Mouse (Mus musculus): ENCODE measurements around the gene Gse1. TPM values are rescaled to one million over a fixed set of nuclear protein-coding genes. Genes with fewer than 3 reads are reported as not detected.

The Gse1 gene
- polyA plus RNA-seq, 1 experiment from 2014 or later = 14.3 TPM

DNA sequence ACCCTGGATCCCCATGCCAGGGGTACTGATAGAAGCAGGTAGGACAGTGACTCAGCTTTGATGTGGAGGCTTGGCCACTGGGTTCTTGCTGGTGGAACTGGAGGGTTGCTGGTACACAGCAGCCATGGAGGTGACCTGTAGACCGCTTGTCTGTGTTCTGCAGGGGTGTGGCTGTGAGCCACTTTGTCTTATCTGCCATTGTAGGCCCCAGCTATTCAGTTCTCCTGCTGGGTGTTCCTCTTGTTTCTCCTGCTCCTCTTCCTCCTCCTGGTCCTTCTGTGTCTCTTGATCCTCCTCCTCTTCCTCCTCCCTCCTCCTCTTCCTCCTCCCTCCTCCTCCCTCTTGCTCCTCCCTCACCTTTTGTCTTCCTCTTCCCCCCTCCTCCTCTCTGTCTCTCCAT lies 296.9 kb downstream of the Gse1 start:
- no peaks in the 10 kb centered on the region for H3K27me3 ChIP-seq (ENCODE audit: insufficient read depth, low read length)
- H3K4me2 ChIP-seq = no peak overlapping the region
- no peak overlapping the region for H3K27ac ChIP-seq (ENCODE audit: low read depth)
- H3K9me3 ChIP-seq (ENCODE audit: low read depth, low read length) = no peaks in the 10 kb centered on the region
- no peak overlapping the region for H3K9ac ChIP-seq
- H3K4me3 ChIP-seq (ENCODE audit: low read depth, low read length) = no peak overlapping the region
- H3K36me3 ChIP-seq (ENCODE audit: insufficient read depth) = no peaks in the 10 kb centered on the region
- no peak for TF ChIP-seq CTCF (IDR thresholded peaks at IDR 0.05; ENCODE audit: low read depth)
- 69% methylated on average over 1 of the region's 1 CpGs for WGBS
- ATAC-seq (ENCODE audit: insufficient read depth) = no peak
- DNase-seq = no peak
- H3K4me1 ChIP-seq (ENCODE audit: insufficient read depth) = peaks cover 42% of the 10 kb centered on the region

DNA sequence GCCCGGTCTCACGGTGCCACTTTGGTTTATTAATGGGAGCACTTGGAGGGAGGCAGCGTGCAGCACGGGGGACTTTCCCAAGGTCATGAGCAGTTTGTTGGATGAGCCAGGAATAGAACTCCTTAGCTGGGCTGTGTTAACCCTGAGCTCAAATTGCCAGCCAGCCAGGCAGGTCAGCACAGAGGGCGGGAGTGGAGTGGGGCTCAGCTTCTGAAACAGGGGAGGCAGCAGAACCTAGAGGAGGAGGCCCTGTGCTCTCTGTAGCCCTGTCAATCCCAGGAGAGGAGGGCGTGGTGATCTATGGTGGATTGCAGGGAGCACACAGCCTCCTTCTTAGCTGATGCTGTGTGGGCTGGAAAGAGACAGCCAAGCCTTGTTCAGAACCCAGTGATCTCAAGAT lies 297.6 kb downstream of the Gse1 start:
- no peaks in the 10 kb centered on the region for H3K36me3 ChIP-seq (ENCODE audit: insufficient read depth)
- no peak overlapping the region for H3K9ac ChIP-seq
- H3K4me3 ChIP-seq (ENCODE audit: low read depth, low read length) = no peak overlapping the region
- peaks cover 36% of the 10 kb centered on the region for H3K4me1 ChIP-seq (ENCODE audit: insufficient read depth)
- no peaks in the 10 kb centered on the region for H3K9me3 ChIP-seq (ENCODE audit: low read depth, low read length)
- H3K4me2 ChIP-seq = no peak overlapping the region
- WGBS = 34% methylated on average over 6 of the region's 6 CpGs
- peak; percentile 22; the same call in 1 of the 2 replicates for ATAC-seq (ENCODE audit: insufficient read depth)
- H3K27ac ChIP-seq (ENCODE audit: low read depth) = peak overlapping the region; percentile 26; the same call in 1 of the 2 replicates
- no peaks in the 10 kb centered on the region for H3K27me3 ChIP-seq (ENCODE audit: insufficient read depth, low read length)
- TF ChIP-seq CTCF (IDR thresholded peaks at IDR 0.05; ENCODE audit: low read depth) = no peak
- no peak for DNase-seq

DNA sequence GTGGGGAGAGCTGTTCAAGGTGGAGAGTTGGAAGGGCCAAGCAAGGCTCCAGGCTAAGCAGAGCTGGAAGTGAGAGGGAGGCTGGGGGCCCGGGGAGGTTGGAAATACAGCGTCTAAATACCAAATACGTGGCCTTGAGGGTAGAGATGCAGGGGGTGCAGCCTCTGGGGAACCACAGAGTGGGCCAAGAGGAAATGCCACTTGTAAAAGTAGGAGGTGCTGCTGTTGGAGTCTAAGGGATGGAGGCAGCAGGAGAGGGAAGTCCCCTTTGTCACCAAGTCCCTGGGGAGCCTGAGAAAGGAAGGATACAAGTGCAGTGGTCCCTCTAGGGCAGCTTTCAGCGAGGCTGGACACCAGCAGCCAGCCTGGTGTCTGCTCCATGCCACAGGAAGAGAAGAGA lies 298.3 kb downstream of the Gse1 start:
- no peak for DNase-seq
- H3K4me2 ChIP-seq = no peak overlapping the region
- H3K4me3 ChIP-seq (ENCODE audit: low read depth, low read length) = no peak overlapping the region
- TF ChIP-seq CTCF (IDR thresholded peaks at IDR 0.05; ENCODE audit: low read depth) = no peak
- H3K4me1 ChIP-seq (ENCODE audit: insufficient read depth) = peaks cover 32% of the 10 kb centered on the region
- ATAC-seq (ENCODE audit: insufficient read depth) = no peak
- H3K9ac ChIP-seq = no peak overlapping the region
- 30% methylated on average over 4 of the region's 4 CpGs for WGBS
- H3K9me3 ChIP-seq (ENCODE audit: low read depth, low read length) = no peaks in the 10 kb centered on the region
- H3K36me3 ChIP-seq (ENCODE audit: insufficient read depth) = no peaks in the 10 kb centered on the region
- H3K27ac ChIP-seq (ENCODE audit: low read depth) = no peak overlapping the region
- no peaks in the 10 kb centered on the region for H3K27me3 ChIP-seq (ENCODE audit: insufficient read depth, low read length)

DNA sequence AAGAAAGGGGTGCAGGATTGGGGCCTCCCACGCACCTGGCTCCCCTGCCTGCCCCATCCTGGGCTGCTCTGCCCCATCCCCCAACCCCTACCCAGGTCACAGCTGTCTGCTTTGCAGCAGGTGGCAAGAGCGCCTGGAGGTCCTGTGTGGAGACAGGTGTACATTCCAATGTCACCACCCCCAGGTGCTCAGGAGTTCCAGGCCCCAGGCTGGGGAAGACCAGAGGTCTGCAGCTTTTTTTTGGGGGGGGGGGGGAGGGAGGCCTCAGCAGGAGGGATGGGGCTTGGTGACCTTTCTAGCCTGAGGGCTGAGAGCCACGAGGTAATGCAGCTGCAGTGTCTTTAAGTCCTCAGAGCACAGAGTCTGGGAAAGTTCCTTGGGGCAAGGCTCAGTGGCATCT lies 300.1 kb downstream of the Gse1 start:
- no peak for DNase-seq
- ATAC-seq (ENCODE audit: insufficient read depth) = no peak
- Histone ChIP-seq H3K9ac (no peak overlapping the region), H3K36me3 (ENCODE audit: insufficient read depth) (no peaks in the 10 kb centered on the region), H3K9me3 (ENCODE audit: low read depth, low read length) (no peaks in the 10 kb centered on the region), H3K4me2 (no peak overlapping the region), H3K4me3 (ENCODE audit: low read depth, low read length) (no peak overlapping the region), H3K4me1 (ENCODE audit: insufficient read depth) (peaks cover 46% of the 10 kb centered on the region), H3K27ac (ENCODE audit: low read depth) (no peak overlapping the region), H3K27me3 (ENCODE audit: insufficient read depth, low read length) (no peaks in the 10 kb centered on the region)
- no peak for TF ChIP-seq CTCF (IDR thresholded peaks at IDR 0.05; ENCODE audit: low read depth)
- WGBS = 38% methylated on average over 3 of the region's 3 CpGs

DNA sequence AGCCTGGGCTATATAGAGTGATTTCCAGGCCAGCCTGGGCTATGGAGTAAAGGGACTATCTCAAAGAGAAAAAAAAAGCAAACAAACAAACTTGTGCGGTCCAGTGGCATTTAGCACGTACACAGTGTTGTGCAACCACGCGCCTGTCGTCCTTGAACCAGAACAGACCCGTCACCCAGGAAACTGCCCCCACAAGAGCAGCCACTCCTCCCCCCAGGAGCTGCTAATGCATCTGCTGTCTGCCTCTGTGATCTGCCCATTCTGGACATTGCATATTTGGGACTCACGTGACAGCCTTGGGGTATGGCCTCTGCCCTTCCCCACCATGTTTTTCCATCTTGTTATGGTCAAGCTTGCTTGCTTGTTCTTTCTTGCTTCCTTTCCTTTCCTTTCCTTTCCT lies 301.0 kb downstream of the Gse1 start:
- ATAC-seq (ENCODE audit: insufficient read depth) = no peak
- WGBS = 37% methylated on average over 7 of the region's 7 CpGs
- no peak for TF ChIP-seq CTCF (IDR thresholded peaks at IDR 0.05; ENCODE audit: low read depth)

DNA sequence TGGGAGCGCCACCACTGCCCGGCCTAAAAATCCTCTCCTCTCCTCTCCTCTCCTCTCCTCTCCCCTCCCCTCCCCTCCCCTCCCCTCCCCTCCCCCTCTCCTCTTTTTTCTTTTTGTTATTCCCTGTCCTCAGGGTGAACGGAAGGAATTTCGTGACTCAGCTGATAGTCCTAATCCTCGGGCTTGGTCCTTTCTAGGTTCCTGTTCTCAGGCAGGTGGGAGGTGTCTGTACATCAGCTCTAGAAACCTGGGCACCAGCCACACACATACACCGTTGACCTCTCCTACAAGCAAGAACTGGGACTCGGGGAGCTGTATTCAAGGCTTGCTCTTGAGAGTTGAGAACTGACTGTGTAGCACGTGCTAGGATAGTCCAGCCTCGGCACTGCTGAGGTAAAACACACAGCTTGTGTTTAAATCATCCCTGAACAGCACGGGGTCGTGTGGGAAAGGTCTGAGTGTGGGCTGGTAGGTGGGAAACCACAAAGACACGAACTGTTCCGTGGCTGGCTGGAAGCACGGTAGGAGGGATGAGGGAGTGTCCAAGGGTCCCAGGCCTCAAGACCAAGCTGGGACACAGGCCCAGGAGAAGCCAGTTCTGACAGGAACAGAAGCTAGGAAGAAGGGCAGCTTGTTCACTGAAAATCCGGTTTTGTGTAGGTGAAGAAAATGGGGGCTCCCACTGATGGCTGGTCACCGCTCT lies 302.8 kb downstream of the Gse1 start:
- H3K27me3 ChIP-seq (ENCODE audit: insufficient read depth, low read length) = no peaks in the 10 kb centered on the region
- no peaks in the 10 kb centered on the region for H3K36me3 ChIP-seq (ENCODE audit: insufficient read depth)
- no peak overlapping the region for H3K4me3 ChIP-seq (ENCODE audit: low read depth, low read length)
- ATAC-seq (ENCODE audit: insufficient read depth) (no peak), DNase-seq (no peak)
- H3K9me3 ChIP-seq (ENCODE audit: low read depth, low read length) = no peaks in the 10 kb centered on the region
- H3K9ac ChIP-seq = peak overlapping the region; percentile 1; the same call in 1 of the 2 replicates
- H3K4me2 ChIP-seq = no peak overlapping the region
- no peak for TF ChIP-seq CTCF (IDR thresholded peaks at IDR 0.05; ENCODE audit: low read depth)
- H3K4me1 ChIP-seq (ENCODE audit: insufficient read depth) = peaks cover 61% of the 10 kb centered on the region
- 56% methylated on average over 16 of the region's 16 CpGs for WGBS
- peak overlapping the region; percentile 69; the same call in 1 of the 2 replicates for H3K27ac ChIP-seq (ENCODE audit: low read depth)

More for the DNA sequence above, 301.0 kb downstream of the Gse1 start:
- no peak overlapping the region for H3K4me3 ChIP-seq (ENCODE audit: low read depth, low read length)
- H3K4me2 ChIP-seq = no peak overlapping the region
- no peaks in the 10 kb centered on the region for H3K36me3 ChIP-seq (ENCODE audit: insufficient read depth)
- H3K4me1 ChIP-seq (ENCODE audit: insufficient read depth) = peaks cover 55% of the 10 kb centered on the region
- H3K9me3 ChIP-seq (ENCODE audit: low read depth, low read length) = no peaks in the 10 kb centered on the region
- H3K27me3 ChIP-seq (ENCODE audit: insufficient read depth, low read length) = no peaks in the 10 kb centered on the region
- H3K9ac ChIP-seq = no peak overlapping the region
- no peak overlapping the region for H3K27ac ChIP-seq (ENCODE audit: low read depth)
- DNase-seq = peak; percentile 58

DNA sequence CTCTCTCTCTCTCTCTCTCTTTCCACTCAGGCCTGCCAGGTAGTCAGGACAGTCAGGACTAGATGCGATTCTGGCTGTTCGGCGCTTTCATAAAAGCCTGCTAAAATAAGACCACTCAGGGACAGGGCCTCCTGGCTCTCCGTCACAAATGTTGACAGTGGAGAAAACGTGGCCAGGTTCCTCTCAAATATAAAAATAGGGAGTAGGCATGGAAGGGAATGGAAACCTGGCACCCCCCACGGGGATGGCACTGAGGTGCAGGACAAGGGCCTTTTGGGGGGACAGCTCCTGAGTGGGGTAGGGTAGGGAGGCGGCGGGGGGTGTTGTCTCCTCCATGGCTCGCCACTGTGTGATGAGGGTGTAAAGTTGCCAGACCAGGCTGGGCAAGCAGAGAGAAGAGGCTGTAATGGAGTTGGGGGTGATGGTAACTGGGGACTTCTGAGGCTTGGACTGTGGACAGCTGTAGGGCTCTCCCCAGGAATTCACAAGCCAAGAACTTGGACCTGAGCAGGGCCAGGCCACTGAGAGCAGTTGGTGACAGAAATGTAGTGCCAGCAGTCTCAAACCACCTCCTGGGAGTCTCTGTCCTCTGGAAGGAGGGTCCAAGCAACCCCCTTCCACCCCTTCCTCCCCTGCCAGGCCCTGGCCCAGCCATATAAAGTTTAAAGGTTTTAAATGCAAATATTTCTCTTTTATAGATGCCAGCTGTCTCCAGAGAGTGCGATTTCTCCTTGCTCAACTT lies 303.7 kb downstream of the Gse1 start:
- DNase-seq (no peak), ATAC-seq (ENCODE audit: insufficient read depth) (no peak)
- Histone ChIP-seq H3K4me1 (ENCODE audit: insufficient read depth) (peaks cover 62% of the 10 kb centered on the region), H3K9me3 (ENCODE audit: low read depth, low read length) (no peaks in the 10 kb centered on the region), H3K9ac (no peak overlapping the region), H3K27me3 (ENCODE audit: insufficient read depth, low read length) (0 out of 2 replicates have a peak, but pooled peaks cover 2% of the 10 kb centered on the region), H3K4me2 (peak overlapping the region; percentile 52), H3K36me3 (ENCODE audit: insufficient read depth) (no peaks in the 10 kb centered on the region), H3K27ac (ENCODE audit: low read depth) (peak overlapping the region; percentile 69), H3K4me3 (ENCODE audit: low read depth, low read length) (no peak overlapping the region)
- 42% methylated on average over 10 of the region's 10 CpGs for WGBS
- TF ChIP-seq CTCF (IDR thresholded peaks at IDR 0.05; ENCODE audit: low read depth) = no peak

All from lung, embryonic 14.5 days (tissue).